Mouse (Mus musculus) midbrain, embryonic 15.5 days (tissue): Measurements from ENCODE around the gene Nkd2. TPM values are rescaled to one million over a fixed set of nuclear protein-coding genes. Genes with fewer than 3 reads are reported as not detected.

ENCODE experiments used
- ATAC-seq: fragments of 200-750 bp; cut with Nextera tagmentation; replicated peaks from 2 replicates; pipeline ENCODE4 v1.8.0; 2017; ENCODE audit warnings: moderate TSS enrichment
- H3K27ac ChIP-seq: fragments of 300-500 bp; sonication (generic); 2 replicates; pipeline ENCODE4 v1.5.1; 2015; ENCODE audit warnings: mild to moderate bottlenecking, inconsistent platforms
- H3K27me3 ChIP-seq: fragments of 300-500 bp; sonication (generic); replicated peaks from 2 replicates; pipeline ENCODE4 v1.6.1; 2015; ENCODE audit warnings: inconsistent platforms
- H3K36me3 ChIP-seq: fragments of 300-500 bp; sonication (generic); replicated peaks from 2 replicates; pipeline ENCODE4 v1.6.1; 2015; ENCODE audit warnings: inconsistent platforms
- H3K4me1 ChIP-seq: fragments of 300-500 bp; sonication (generic); 2 replicates; pipeline ENCODE4 v1.6.1; 2015; ENCODE audit warnings: inconsistent platforms
- H3K4me2 ChIP-seq: fragments of 300-500 bp; sonication (generic); 2 replicates; pipeline ENCODE4 v1.6.1; 2015; ENCODE audit warnings: inconsistent platforms, mild to moderate bottlenecking, moderate library complexity
- H3K4me3 ChIP-seq: fragments of 300-500 bp; sonication (generic); 2 replicates; pipeline ENCODE4 v1.5.1; 2015; ENCODE audit warnings: mild to moderate bottlenecking, inconsistent platforms
- H3K9ac ChIP-seq: fragments of 300-500 bp; sonication (generic); 2 replicates; pipeline ENCODE4 v1.6.1; 2015; ENCODE audit warnings: mild to moderate bottlenecking, inconsistent platforms
- H3K9me3 ChIP-seq: fragments of 300-500 bp; sonication (generic); 2 replicates; pipeline ENCODE4 v1.6.1; 2016; ENCODE audit warnings: inconsistent platforms
- WGBS: fragments of 180-500 bp; shearing (Covaris S2); methylation state at CpG from one replicate; pipeline ENCODE4 v1.1.7; 2015; ENCODE audit warnings: mixed read lengths; 5-methylcytosine and 5-hydroxymethylcytosine counted together
- polyA plus RNA-seq: library from polyadenylated mRNA; unstranded; fragments of >200 nt; fragmentation: Nextera tagmentation; extraction: Ambion mirVana; gene quantifications from 2 replicates; pipeline ENCODE4 v1.2.1, GENCODE M21; 2015

The Nkd2 gene
- polyA plus RNA-seq, 1 experiment from 2014 or later: 16.9 TPM

DNA sequence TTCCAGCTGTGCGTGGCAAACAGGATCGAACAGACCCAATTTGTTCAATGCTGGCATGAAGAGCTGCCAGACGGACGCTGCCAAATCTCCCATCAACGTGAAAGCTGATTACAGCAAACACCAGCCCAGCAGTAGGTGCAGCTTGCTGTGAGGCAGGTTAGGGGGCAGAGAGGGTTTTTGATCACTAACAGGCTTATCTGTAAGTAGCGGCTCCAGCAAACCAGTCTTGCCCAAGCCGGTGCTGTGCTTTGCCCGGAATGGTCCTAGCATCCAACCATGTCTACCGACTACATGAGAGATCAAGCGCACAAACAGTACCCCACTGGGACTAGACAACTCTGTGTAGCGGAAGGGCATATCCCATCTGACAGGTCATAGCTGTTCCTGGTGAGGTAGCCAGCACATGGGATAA, 8.3 kb downstream of the Nkd2 start:
- H3K27ac ChIP-seq: no peak overlapping the region
- 53% methylated on average over 11 of the region's 11 CpGs for WGBS
- no peak overlapping the region for H3K9ac ChIP-seq
- peak; percentile 59 for ATAC-seq
- no peaks in the 10 kb centered on the region for H3K27me3 ChIP-seq
- no peak overlapping the region for H3K4me2 ChIP-seq
- no peak overlapping the region for H3K4me3 ChIP-seq
- H3K9me3 ChIP-seq: no peaks in the 10 kb centered on the region
- no peaks in the 10 kb centered on the region for H3K36me3 ChIP-seq
- peaks cover 24% of the 10 kb centered on the region for H3K4me1 ChIP-seq

DNA sequence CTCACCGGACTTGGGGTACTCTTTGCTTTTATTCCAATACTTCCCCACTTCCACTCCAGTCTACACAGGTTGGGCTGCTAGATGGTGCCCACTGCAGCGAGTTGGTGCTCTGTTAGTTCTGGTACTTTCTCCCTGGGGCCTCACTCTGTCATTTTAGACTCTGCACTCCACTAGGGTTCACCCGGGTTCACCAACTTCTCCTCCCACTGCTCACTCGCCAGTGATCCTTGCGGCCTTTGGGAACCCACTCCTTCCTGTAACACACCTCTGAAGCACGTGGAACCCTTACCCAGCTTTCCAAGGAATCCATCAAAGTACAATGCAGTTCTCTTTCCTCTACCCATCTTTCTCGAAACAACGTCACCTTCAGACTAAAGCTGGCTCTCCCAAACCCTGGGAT, 9.7 kb downstream of the Nkd2 start:
- Histone ChIP-seq H3K9ac (no peak overlapping the region), H3K9me3 (no peaks in the 10 kb centered on the region), H3K4me3 (no peak overlapping the region), H3K4me2 (no peak overlapping the region), H3K27me3 (no peaks in the 10 kb centered on the region), H3K4me1 (peaks cover 24% of the 10 kb centered on the region), H3K27ac (no peak overlapping the region), H3K36me3 (no peaks in the 10 kb centered on the region)
- no peak for ATAC-seq
- 87% methylated on average over 8 of the region's 8 CpGs for WGBS

DNA sequence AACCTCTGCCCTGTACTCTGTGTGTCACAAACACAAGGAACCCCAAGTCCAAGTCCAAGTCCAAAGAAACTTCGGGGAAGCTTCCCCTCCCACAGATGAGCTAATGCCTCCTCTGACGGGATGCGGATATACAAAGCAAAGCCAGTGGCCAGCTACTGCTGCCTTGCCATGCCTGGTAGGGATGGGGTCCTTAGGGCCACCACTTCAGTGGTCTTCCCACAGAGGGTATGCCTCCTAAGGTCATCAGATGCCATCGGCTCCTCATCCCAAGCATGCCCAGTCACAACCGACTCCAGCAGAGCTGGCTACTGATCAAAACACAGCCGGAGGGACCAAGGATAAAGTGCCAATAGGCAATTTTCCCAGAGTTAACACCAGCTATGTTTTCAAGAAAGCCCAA, 10.9 kb downstream of the Nkd2 start:
- Histone ChIP-seq H3K9me3 (no peaks in the 10 kb centered on the region), H3K4me3 (no peak overlapping the region), H3K36me3 (no peaks in the 10 kb centered on the region), H3K9ac (no peak overlapping the region), H3K4me2 (no peak overlapping the region), H3K27ac (no peak overlapping the region), H3K4me1 (peaks cover 24% of the 10 kb centered on the region), H3K27me3 (no peaks in the 10 kb centered on the region)
- WGBS: 78% methylated on average over 6 of the region's 6 CpGs
- ATAC-seq: no peak

DNA sequence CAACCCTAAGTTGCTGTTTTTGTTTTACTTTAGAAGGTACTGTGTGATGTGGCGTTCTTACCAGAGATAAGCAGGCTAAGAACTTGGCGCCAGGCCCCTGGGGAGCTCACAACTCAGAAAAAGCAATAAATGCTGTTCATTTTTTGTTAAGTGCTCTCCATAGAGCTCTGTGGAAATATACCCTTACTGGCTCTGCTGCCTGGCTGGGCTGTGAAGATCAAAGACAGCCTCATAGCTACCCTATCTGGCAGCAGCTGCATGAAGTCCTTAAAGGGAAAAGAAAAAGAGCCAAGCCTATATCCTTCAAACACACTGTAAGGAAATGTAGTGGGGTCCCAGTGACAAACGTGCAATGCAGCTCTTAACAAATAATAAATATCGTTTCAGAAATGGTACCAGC, 11.6 kb downstream of the Nkd2 start:
- 50% methylated on average over 4 of the region's 4 CpGs for WGBS
- Histone ChIP-seq H3K36me3 (no peaks in the 10 kb centered on the region), H3K4me1 (peaks cover 24% of the 10 kb centered on the region), H3K27ac (no peak overlapping the region), H3K4me3 (no peak overlapping the region), H3K9ac (no peak overlapping the region), H3K4me2 (no peak overlapping the region), H3K27me3 (no peaks in the 10 kb centered on the region), H3K9me3 (no peaks in the 10 kb centered on the region)
- ATAC-seq: peak; percentile 48

DNA sequence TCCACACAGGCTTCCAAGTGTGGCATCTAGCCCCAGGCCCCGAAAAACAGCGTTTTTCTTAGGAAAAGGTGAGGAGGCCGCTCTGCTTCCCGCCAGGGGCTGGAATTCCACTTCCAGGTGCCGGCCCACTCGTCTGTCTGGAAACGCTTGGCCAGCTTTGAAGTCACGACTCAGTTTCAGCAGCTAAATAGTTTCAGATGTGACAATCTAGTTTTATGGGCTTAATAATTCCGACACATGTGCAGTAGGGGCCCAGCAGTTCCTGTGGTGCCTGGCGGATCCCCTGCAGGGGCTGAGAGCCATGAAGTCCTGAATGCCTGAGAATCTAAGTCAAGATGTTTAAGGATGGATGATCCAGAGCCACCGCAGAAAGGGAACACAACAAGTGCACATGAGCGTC, 13.6 kb downstream of the Nkd2 start:
- Histone ChIP-seq H3K36me3 (no peaks in the 10 kb centered on the region), H3K9ac (no peak overlapping the region), H3K4me3 (no peak overlapping the region), H3K27ac (no peak overlapping the region), H3K4me1 (peaks cover 16% of the 10 kb centered on the region), H3K4me2 (no peak overlapping the region), H3K27me3 (no peaks in the 10 kb centered on the region), H3K9me3 (no peaks in the 10 kb centered on the region)
- no peak for ATAC-seq
- WGBS: 66% methylated on average over 12 of the region's 12 CpGs

DNA sequence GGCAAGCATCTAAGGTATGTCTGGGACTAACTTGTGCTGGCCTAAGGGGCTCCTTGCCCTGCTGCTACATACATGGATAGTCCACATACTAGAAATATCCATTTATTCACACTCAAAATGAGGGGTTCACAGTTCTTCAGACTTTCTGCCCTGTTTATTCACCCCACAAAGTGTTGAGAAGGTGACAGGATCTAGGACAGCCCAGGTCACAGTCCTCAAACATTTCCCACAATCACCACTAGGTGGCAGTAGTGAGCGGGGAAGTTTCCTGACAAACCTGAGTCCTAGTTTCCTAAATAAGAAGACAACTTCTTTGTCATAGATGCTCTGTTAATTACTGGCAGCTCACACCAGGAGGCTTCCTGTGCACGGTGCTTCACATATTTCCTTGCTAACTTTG, 15.9 kb downstream of the Nkd2 start:
- Histone ChIP-seq H3K36me3 (no peaks in the 10 kb centered on the region), H3K9me3 (no peaks in the 10 kb centered on the region), H3K4me1 (peaks cover 6% of the 10 kb centered on the region; the same call in 1 of the 2 replicates), H3K4me2 (no peak overlapping the region), H3K27ac (no peak overlapping the region), H3K9ac (no peak overlapping the region), H3K27me3 (no peaks in the 10 kb centered on the region), H3K4me3 (no peak overlapping the region)
- 4% methylated on average over 2 of the region's 2 CpGs for WGBS
- ATAC-seq: 0 out of 2 replicates have a peak, but pooled peaks have one; percentile 10

DNA sequence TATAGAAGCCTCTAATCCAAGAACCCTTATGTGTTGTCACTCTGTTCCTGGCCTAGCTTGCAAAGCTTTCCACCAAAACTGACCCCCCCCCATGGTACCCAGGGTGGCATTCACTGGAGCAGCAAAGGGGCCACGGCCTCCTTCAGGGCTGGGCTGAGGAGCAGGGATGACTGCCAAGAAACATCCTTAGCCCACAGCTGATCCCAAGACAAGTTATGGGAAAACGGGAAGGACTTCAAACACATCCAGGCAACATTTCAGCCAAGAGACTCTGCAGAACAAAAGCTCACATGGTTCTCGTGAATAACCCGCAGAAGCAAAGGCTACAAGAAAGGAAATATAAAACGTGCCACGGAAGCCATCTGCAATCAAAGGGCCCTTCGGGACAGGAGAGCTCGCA, 20.2 kb downstream of the Nkd2 start:
- Histone ChIP-seq H3K9me3 (no peaks in the 10 kb centered on the region), H3K27ac (no peak overlapping the region), H3K27me3 (no peaks in the 10 kb centered on the region), H3K4me2 (no peak overlapping the region), H3K9ac (no peak overlapping the region), H3K4me1 (no peaks in the 10 kb centered on the region), H3K4me3 (no peak overlapping the region), H3K36me3 (no peaks in the 10 kb centered on the region)
- ATAC-seq: no peak
- WGBS: 66% methylated on average over 8 of the region's 8 CpGs

DNA sequence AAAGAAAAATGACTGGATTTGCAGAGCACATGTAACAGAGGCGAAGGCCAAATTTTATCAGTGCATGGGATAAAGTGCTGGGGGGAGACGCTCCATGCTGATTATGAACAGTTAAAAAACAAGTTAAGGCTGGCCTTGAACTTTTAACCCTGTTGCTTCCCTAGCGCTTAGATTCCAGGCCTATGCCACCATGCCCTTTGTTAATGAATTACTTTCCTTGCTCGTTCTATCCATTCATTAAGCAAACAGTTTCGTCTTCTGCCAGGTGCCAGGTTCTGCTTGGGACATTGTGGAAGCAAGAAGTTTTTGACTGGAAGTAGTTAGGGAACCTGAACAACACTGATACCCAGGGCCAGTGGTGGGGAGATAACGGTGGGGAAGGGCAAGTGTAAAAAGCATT, 23.7 kb downstream of the Nkd2 start:
- H3K4me2 ChIP-seq: no peak overlapping the region
- no peaks in the 10 kb centered on the region for H3K36me3 ChIP-seq
- 86% methylated on average over 6 of the region's 6 CpGs for WGBS
- H3K9me3 ChIP-seq: no peaks in the 10 kb centered on the region
- no peak overlapping the region for H3K27ac ChIP-seq
- no peak overlapping the region for H3K9ac ChIP-seq
- no peak for ATAC-seq
- no peaks in the 10 kb centered on the region for H3K4me1 ChIP-seq
- H3K4me3 ChIP-seq: no peak overlapping the region
- no peaks in the 10 kb centered on the region for H3K27me3 ChIP-seq

DNA sequence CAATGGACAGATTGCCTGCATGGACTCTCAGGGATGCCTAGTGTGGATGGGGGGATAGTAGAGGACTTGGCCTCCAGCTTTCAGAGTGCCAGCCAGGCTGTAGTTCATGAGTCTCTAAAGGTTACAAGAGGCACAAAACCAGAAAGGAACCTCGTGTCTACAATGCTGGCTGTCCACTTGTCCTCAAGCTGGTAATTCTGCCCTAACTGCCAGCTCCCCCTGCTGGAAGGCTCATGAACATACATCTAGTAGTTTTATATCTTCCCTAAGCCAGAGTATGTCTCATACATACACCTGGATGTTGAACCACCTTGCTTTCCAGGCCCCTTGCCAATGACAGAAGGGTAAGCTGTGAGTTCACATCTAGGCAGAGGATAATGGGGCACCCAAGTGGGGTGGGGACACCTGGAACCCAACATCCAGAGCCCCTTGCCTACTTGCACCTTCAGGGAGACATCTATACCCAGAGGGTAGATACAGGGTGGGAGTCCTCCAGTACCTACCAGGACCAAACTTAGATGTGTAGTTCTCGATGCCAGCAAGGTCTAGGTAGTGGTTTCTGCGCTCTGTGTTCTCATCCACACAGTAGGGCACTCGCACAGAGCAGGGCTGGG, 25.1 kb downstream of the Nkd2 start:
- Histone ChIP-seq H3K36me3 (no peaks in the 10 kb centered on the region), H3K4me3 (no peak overlapping the region), H3K4me1 (no peaks in the 10 kb centered on the region), H3K4me2 (no peak overlapping the region), H3K9ac (no peak overlapping the region), H3K27me3 (no peaks in the 10 kb centered on the region), H3K9me3 (no peaks in the 10 kb centered on the region), H3K27ac (no peak overlapping the region)
- no peak for ATAC-seq
- WGBS: 74% methylated on average over 4 of the region's 4 CpGs

DNA sequence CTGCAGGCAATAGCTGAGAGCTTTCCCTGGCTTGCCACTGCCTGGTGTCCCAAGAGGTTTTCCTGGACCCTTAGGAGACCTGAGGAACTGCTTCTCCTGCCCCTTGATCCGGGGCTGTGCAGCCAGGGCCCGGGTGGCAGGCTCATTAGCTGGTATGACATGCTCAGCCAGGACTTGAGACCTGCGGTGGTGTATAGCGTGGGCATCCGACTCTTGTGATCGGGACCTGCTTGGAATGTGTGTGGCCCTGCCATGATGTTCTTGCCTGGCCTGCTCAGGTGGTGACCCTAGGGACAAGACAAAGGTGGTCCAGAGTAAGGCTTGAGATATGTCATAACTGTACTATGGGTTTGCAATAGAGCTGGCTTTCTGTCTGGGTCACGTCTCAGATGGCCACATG, 26.2 kb downstream of the Nkd2 start:
- no peak for ATAC-seq
- no peak overlapping the region for H3K4me3 ChIP-seq
- WGBS: 93% methylated on average over 7 of the region's 7 CpGs

DNA sequence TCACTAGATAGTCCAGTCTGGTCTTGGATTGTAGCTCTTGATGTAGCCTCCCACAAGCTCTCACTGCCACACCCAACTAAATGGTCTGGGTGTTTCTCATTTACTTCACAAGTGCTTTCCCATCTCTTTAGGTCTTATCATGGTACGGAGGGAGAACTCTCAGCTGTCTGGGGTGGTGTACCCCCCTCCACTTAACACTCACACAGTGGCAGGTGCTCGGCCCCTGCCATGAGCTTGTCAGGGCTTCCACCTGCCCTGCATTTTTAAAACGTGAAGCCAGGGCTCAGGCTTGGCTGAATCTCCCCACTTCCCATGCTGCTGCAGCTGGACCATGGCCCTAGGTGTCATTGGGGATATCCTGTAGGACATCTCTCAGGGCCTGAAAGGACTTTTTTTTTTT, 28.5 kb downstream of the Nkd2 start:
- Histone ChIP-seq H3K27ac (no peak overlapping the region), H3K9me3 (no peaks in the 10 kb centered on the region), H3K27me3 (no peaks in the 10 kb centered on the region), H3K4me3 (no peak overlapping the region), H3K9ac (no peak overlapping the region), H3K4me1 (no peaks in the 10 kb centered on the region), H3K4me2 (no peak overlapping the region), H3K36me3 (no peaks in the 10 kb centered on the region)
- WGBS: 83% methylated on average over 3 of the region's 3 CpGs
- no peak for ATAC-seq

More for the DNA sequence above, 26.2 kb downstream of the Nkd2 start:
- Histone ChIP-seq H3K4me1 (no peaks in the 10 kb centered on the region), H3K27me3 (no peaks in the 10 kb centered on the region), H3K4me2 (no peak overlapping the region), H3K9ac (no peak overlapping the region), H3K36me3 (no peaks in the 10 kb centered on the region), H3K9me3 (no peaks in the 10 kb centered on the region), H3K27ac (no peak overlapping the region)

DNA sequence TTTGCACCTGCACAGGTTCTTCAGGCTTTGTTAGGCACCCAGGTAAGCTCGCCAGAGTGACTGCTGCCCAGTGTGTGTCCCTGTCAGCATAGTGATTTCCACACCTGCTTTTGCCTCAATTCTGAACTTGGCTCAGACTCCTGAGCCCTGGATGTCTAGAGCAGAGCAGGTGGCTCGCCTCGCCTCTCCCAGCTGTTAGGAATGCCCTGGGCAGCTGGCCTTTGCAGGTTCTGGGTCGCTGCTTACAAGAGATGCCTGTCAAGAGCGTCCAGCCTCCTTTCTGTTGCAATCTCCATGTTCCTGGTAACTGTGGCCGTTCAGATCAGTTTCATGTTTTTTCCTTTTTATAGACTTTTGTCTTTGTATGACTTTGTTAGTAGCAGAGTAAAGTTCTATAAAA, 31.1 kb downstream of the Nkd2 start:
- no peaks in the 10 kb centered on the region for H3K4me1 ChIP-seq
- no peak overlapping the region for H3K27ac ChIP-seq
- H3K9ac ChIP-seq: no peak overlapping the region
- H3K4me3 ChIP-seq: no peak overlapping the region
- no peaks in the 10 kb centered on the region for H3K27me3 ChIP-seq
- WGBS: 68% methylated on average over 6 of the region's 6 CpGs
- no peaks in the 10 kb centered on the region for H3K9me3 ChIP-seq
- no peaks in the 10 kb centered on the region for H3K36me3 ChIP-seq
- H3K4me2 ChIP-seq: no peak overlapping the region
- ATAC-seq: no peak

DNA sequence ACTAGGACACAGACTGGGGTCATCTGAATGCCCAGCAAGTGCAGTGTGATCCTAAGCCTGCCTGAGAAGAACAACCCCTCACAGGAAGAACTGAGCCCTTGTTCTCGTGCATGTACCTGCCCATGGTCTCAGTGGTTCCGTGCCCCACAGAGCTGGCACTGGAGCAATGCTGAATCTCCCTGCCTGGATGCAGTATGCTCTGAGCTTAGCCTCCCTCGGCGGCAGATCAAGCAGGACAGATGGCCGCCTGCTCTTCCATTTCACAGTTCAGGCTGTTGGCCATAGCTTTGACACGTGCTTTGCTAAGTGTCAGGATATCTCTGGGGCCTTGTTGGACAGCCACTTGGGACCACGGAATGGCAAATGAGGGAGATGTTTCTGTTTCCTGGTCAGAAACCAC, 33.2 kb downstream of the Nkd2 start:
- Histone ChIP-seq H3K4me2 (no peak overlapping the region), H3K36me3 (no peaks in the 10 kb centered on the region), H3K9me3 (no peaks in the 10 kb centered on the region), H3K4me3 (no peak overlapping the region), H3K27me3 (no peaks in the 10 kb centered on the region), H3K9ac (no peak overlapping the region), H3K4me1 (no peaks in the 10 kb centered on the region), H3K27ac (no peak overlapping the region)
- 94% methylated on average over 7 of the region's 7 CpGs for WGBS
- ATAC-seq: no peak
